Mouse (Mus musculus) cerebellum, postnatal 25 days (tissue): ENCODE measurements around the gene Ehf.

ENCODE experiments used
- DNase-seq, 2 experiments: peaks; one replicate each; pipeline ENCODE4 v3.0.0; 2021; ENCODE audit warnings: mixed read lengths in 2 of 2

Ehf gene

GRCm38 (mm10) chr2:103303132-103303531 lies at the start of gene Ehf:
Gene Ehf (minus strand): TSS chr2:103303278.
- no peak for DNase-seq

- peak; percentile 51 to 67 for DNase-seq
Measured at GRCm38 (mm10) chr2:103347417-103347891, 44.4 kb upstream of the Ehf start.

- DNase-seq: peak in 1 of 2 experiments; percentile 6
Measured at GRCm38 (mm10) chr2:103346751-103347289, 43.7 kb upstream of the Ehf start.

GRCm38 (mm10) chr2:103343611-103344010 lies 40.5 kb upstream of the Ehf start:
- DNase-seq: no peak

DNA sequence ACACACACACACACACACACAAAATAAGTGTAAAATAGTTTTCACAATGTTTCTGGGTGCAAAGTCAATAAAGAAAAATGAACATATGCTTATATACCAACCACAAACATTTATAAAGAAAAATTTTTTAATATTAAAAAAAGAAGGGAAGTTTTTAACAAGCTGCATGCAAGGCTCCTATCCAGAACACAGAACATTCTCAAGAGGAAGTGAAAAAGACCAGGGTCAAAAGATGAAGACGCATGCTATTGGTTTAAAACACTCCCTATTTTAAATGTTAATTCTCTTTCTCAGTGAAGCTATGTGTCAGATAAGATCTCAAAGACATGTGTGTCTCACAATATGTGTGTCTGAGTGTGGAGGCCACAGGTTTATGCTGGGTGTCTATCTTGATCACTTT lies 39.0 kb upstream of the Ehf start:
- no peak for DNase-seq

- DNase-seq: no peak
Measured at GRCm38 (mm10) chr2:103341375-103341971, 38.4 kb upstream of the Ehf start.

- no peak for DNase-seq
Measured at GRCm38 (mm10) chr2:103338706-103339105, 35.6 kb upstream of the Ehf start.

DNA sequence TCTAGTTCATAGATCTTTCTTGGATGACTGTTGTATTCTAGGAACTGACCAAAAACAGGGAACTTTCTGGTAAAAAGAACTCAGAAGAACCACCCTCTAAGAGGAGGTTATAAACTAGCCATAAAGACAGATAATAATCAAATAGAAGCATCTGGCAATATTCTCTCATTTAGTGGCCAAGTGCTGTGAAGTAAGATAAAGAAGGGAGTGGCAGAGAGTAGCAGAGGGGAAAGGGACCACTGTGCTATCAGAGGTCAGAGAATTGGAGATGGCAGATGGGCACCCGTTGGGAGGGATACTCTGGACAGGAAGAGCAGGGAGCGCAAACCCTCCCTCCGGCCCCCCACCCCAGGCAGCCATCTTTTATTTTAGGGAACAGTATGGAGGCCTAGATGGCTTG lies 34.3 kb upstream of the Ehf start:
- DNase-seq: no peak

GRCm38 (mm10) chr2:103336621-103337020 lies 33.5 kb upstream of the Ehf start:
- no peak for DNase-seq

DNA sequence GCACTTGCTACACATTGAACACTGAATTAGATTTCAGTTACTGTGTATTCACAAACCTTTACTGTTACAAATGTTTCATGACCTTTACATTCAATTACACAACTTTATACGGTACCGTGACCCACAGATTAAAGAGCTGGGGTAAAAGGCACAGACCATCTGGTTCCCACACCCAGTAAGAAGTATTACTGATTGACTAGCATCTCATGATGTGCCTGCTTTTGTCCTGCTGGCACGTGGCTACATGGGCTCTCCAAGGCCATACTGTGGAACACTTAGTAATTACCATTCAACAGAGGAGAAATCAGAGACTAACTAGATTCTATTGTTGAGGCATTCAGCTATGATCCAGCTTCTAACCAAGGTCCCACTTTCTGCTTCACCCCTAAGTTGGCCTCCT lies 32.9 kb upstream of the Ehf start:
- DNase-seq: no peak

- no peak for DNase-seq
Measured at GRCm38 (mm10) chr2:103331666-103332191, 28.7 kb upstream of the Ehf start.

DNA sequence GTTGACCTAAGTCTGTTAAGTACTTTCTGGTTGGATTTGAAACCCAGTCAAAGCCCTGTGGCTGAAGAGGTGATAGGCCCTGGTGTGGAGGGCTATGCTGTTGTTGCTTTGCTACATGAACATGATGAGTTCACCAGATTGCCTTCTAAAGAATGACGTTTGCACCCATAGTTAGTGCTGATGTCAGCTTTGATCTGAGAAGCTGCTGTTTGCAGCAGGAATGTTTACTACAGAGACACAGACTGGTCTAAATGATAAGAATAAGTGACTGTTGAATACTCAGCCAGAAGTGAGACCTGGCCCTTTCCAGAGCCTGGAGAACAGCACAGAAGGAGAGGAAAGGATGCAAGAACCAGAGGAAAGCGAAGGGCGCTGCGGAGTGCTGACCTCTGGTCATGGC lies 25.7 kb upstream of the Ehf start:
- no peak for DNase-seq

DNA sequence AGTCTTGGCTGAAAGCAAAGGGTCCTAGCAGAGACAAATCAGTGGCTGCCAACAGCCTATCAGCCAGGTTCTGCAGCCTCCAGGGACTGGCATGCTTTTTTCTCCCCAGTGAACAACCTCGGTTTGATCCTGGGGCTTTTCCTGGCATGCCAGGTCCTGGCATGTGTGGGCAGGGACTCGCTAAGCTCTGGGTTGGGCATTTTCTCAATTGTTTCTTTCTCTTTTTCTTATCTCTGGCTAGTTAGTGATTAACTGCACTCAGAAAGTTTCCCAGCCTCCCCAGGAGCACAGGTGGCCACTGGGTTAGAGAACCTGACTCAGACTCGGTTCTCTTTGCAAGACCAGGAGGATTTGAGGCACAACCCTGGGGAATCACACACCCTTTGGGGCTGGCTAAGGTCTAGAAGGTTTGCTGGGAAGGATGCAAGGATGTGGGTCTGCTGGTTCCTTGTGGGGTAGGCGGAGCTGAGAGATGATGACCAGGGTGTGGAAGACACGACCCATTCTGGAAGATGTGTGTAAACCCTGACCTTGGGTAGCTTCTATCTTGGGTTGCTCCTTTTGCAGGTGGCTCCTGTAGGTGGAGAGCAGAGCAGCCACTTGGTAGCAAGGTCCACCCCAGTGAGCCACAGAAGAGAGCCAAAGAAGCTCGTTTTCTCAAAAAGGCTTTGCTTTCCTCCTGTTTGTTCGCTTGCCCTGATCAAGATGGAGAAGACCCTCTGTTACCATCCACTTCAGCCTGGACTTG lies 22.4 kb upstream of the Ehf start:
- DNase-seq: no peak

GRCm38 (mm10) chr2:103324320-103324719 lies 21.2 kb upstream of the Ehf start:
- DNase-seq: no peak

- no peak for DNase-seq
Measured at GRCm38 (mm10) chr2:103322171-103322570, 19.1 kb upstream of the Ehf start.

DNA sequence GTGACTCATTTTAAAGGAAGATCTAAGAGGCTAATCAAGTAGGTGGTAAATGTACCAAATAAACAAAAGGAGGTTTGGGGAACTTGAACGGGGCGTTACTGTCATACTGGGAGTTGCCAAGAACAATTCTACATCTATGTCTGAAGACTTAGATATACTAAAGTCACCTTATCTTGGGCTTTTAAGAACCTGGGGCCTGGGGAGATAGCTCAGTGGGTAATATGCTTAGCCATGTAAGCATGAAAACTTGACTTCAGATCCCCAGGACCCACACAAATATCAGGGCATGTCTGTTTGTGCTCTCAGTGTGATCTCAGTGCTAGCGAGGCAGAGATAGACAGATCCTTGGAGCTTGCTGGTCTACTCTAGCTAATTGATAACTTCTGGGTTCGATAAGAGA lies 18.6 kb upstream of the Ehf start:
- DNase-seq: no peak

- DNase-seq: no peak
Measured at GRCm38 (mm10) chr2:103314002-103314401, 10.9 kb upstream of the Ehf start.

GRCm38 (mm10) chr2:103312640-103313039 lies 9.6 kb upstream of the Ehf start:
- DNase-seq: no peak

GRCm38 (mm10) chr2:103310663-103311062 lies 7.6 kb upstream of the Ehf start:
- DNase-seq: no peak

GRCm38 (mm10) chr2:103306686-103307085 lies 3.6 kb upstream of the Ehf start:
- no peak for DNase-seq

GRCm38 (mm10) chr2:103302669-103303068 lies 409 bp downstream of the Ehf start:
- no peak for DNase-seq

DNA sequence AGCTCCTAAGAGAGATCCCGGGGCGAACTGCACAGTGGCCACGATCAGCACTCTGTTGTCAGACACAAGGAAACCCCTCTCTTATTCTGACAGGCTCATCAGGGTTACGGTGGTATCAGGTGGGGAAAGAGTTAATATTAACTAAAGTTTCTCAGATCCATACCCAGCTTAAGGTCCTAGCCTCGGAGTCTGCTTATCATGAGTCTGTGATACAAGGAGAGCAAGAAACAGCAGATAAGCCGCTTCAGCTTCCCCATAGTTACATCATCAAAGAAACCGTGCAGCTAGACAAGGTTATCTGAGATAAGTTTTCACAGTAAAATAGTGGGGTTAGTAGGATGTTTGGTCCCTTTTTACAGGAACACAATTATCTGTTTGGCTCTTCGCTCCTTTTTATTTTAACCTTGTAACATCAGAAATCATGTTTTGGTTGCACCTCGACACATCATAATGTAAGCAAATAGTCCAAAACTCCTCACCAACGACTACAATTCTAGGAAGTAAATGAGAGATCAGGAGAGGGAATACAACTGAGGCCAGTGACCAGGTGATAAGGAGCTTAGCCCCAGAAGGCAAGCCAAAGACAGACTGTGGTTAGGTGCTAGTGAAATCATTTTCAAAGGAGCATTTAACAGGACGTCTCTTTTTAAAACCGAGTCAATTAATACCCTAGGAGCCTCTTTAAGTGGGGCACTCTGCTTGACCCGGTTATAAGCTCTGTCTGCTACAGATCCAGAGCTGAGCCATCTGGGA lies 4.2 kb downstream of the Ehf start:
- DNase-seq: no peak

GRCm38 (mm10) chr2:103294526-103294925 lies 8.6 kb downstream of the Ehf start:
- DNase-seq: no peak
